Mouse (Mus musculus) lung, postnatal 0 days (tissue): ENCODE measurements around the gene Ubl4b. TPM values are rescaled to one million over a fixed set of nuclear protein-coding genes. Genes with fewer than 3 reads are reported as not detected.

Experiments used
- ATAC-seq: fragments of 200-750 bp; cut with Nextera tagmentation; 2 replicates; pipeline ENCODE4 v1.8.0; 2017; ENCODE audit warnings: moderate library complexity
- DNase-seq: peaks from one replicate; pipeline ENCODE4 v3.0.0-alpha.2; 2016; ENCODE audit warnings: low spot score
- H3K27ac ChIP-seq: fragments of 300-500 bp; sonication (generic); 2 replicates; pipeline ENCODE4 v1.5.1; 2014; ENCODE audit warnings: antibody characterized with exemption, mild to moderate bottlenecking, low read length, mixed read lengths
- H3K27me3 ChIP-seq: fragments of 300-500 bp; sonication (generic); replicated peaks from 2 replicates; pipeline ENCODE4 v1.6.1; 2014; ENCODE audit warnings: low read length, mixed read lengths; ENCODE audit not compliant: insufficient read depth
- H3K36me3 ChIP-seq: fragments of 300-500 bp; sonication (generic); 2 replicates; pipeline ENCODE4 v1.6.1; 2014; ENCODE audit warnings: low read length, mixed read lengths; ENCODE audit not compliant: insufficient read depth
- H3K4me1 ChIP-seq: fragments of 300-500 bp; sonication (generic); 2 replicates; pipeline ENCODE4 v1.6.1; 2014; ENCODE audit warnings: antibody characterized with exemption, low read depth, low read length, mixed read lengths; ENCODE audit not compliant: insufficient read depth
- H3K4me2 ChIP-seq: fragments of 300-500 bp; sonication (generic); replicated peaks from 2 replicates; pipeline ENCODE4 v1.6.1; 2014; ENCODE audit warnings: low read depth, mild to moderate bottlenecking, low read length, moderate library complexity, mixed read lengths
- H3K4me3 ChIP-seq: fragments of 300-500 bp; sonication (generic); 2 replicates; pipeline ENCODE4 v1.5.1; 2014; ENCODE audit warnings: low read depth, low read length
- H3K9ac ChIP-seq: fragments of 300-500 bp; sonication (generic); replicated peaks from 2 replicates; pipeline ENCODE4 v1.6.1; 2014; ENCODE audit warnings: low read depth, mild to moderate bottlenecking
- H3K9me3 ChIP-seq: fragments of 300-500 bp; sonication (generic); 2 replicates; pipeline ENCODE4 v1.6.1; 2016; ENCODE audit warnings: low read length, mixed read lengths
- CTCF ChIP-seq: IDR thresholded peaks from 2 replicates; pipeline ENCODE4 v1.5.1; 2016; ENCODE audit warnings: antibody characterized with exemption, mild to moderate bottlenecking
- EP300 ChIP-seq: IDR thresholded peaks from 2 replicates; pipeline ENCODE4 v1.6.1; 2016; ENCODE audit warnings: antibody characterized with exemption, mild to moderate bottlenecking, control low read depth
- WGBS: fragments of 180-500 bp; shearing (Covaris S2); extraction: QIAGEN DNeasy Blood & Tissue Kit; methylation state at CpG from one replicate; pipeline ENCODE4 v1.1.7; 2014; 5-methylcytosine and 5-hydroxymethylcytosine counted together
- polyA plus RNA-seq: library from polyadenylated mRNA; unstranded; fragments of >200 nt; fragmentation: Nextera tagmentation; extraction: Ambion mirVana; gene quantifications from 2 replicates; pipeline ENCODE4 v1.2.1, GENCODE M21; 2015

The Ubl4b gene
- polyA plus RNA-seq, 1 experiment from 2014 or later = not detected

GRCm38 (mm10) chr3:107576807-107577206 is 21.9 kb upstream of the Ubl4b start:
- Histone ChIP-seq H3K4me2 (no peak overlapping the region), H3K9ac (no peak overlapping the region), H3K4me1 (no peaks in the 10 kb centered on the region), H3K4me3 (no peak overlapping the region), H3K9me3 (no peaks in the 10 kb centered on the region), H3K27ac (no peak overlapping the region), H3K36me3 (no peaks in the 10 kb centered on the region), H3K27me3 (peaks cover 20% of the 10 kb centered on the region)
- ATAC-seq (no peak), DNase-seq (no peak)
- TF ChIP-seq CTCF (no peak), EP300 (no peak)
- 64% methylated on average over 3 of the region's 3 CpGs for whole genome bisulfite sequencing

- 47% methylated on average over 2 of the region's 2 CpGs for WGBS
- Histone ChIP-seq H3K9ac (no peak overlapping the region), H3K4me1 (no peaks in the 10 kb centered on the region), H3K4me3 (no peak overlapping the region), H3K27me3 (no peaks in the 10 kb centered on the region), H3K9me3 (no peaks in the 10 kb centered on the region), H3K4me2 (no peak overlapping the region), H3K36me3 (no peaks in the 10 kb centered on the region), H3K27ac (no peak overlapping the region)
- ATAC-seq (no peak), DNase-seq (no peak)
- TF ChIP-seq EP300 (no peak), CTCF (peak; percentile 58)
These were observed 16.3 kb upstream of the Ubl4b start for GRCm38 (mm10) chr3:107571205-107571604.

- no peak for DNase-seq
- no peaks in the 10 kb centered on the region for H3K9me3 ChIP-seq
- no peak overlapping the region for H3K27ac ChIP-seq
- H3K4me3 ChIP-seq = no peak overlapping the region
- no peaks in the 10 kb centered on the region for H3K4me1 ChIP-seq
- no peaks in the 10 kb centered on the region for H3K36me3 ChIP-seq
- WGBS = 58% methylated on average over 4 of the region's 4 CpGs
- no peaks in the 10 kb centered on the region for H3K27me3 ChIP-seq
- TF ChIP-seq EP300 (no peak), CTCF (no peak)
- H3K9ac ChIP-seq = no peak overlapping the region
- no peak for ATAC-seq
- H3K4me2 ChIP-seq = no peak overlapping the region
These were observed 13.8 kb upstream of the Ubl4b start for GRCm38 (mm10) chr3:107568721-107569120.

- no peak overlapping the region for H3K4me3 ChIP-seq
- TF ChIP-seq CTCF (no peak), EP300 (no peak)
- no peaks in the 10 kb centered on the region for H3K36me3 ChIP-seq
- no peak overlapping the region for H3K9ac ChIP-seq
- no peaks in the 10 kb centered on the region for H3K9me3 ChIP-seq
- DNase-seq (no peak), ATAC-seq (no peak)
- H3K27me3 ChIP-seq = no peaks in the 10 kb centered on the region
- WGBS = 69% methylated on average over 7 of the region's 7 CpGs
- H3K4me2 ChIP-seq = no peak overlapping the region
- H3K4me1 ChIP-seq = no peaks in the 10 kb centered on the region
- H3K27ac ChIP-seq = no peak overlapping the region
These were observed 12.9 kb upstream of the Ubl4b start for GRCm38 (mm10) chr3:107567766-107568165.

DNA sequence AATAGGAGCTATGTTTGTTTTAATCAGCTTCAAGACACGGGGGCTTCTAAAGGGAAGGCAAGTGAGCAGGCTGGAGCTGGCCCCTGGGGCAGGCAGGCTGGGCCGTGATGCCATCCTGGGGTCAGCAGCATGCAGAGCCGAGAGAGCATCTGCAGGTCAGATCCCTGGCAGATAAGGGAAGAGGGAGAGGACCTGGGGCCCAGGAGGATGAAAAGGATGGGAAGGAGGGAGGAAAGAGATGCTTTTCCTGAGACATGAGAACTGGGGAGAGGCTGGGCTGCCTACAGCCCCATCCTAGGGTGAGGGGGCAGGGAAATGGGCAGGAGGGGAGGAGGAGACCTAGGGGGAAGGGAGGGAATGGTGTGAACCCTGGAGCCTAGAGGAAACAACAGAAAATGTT is 10.5 kb upstream of the Ubl4b start:
- Histone ChIP-seq H3K4me2 (no peak overlapping the region), H3K27ac (no peak overlapping the region)

GRCm38 (mm10) chr3:107563880-107564279 is 9.0 kb upstream of the Ubl4b start:
- ATAC-seq (peak; percentile 39), DNase-seq (no peak)
- H3K36me3 ChIP-seq = no peaks in the 10 kb centered on the region
- H3K4me1 ChIP-seq = no peaks in the 10 kb centered on the region
- H3K27ac ChIP-seq = no peak overlapping the region
- H3K9ac ChIP-seq = no peak overlapping the region
- no peak overlapping the region for H3K4me2 ChIP-seq
- no peaks in the 10 kb centered on the region for H3K27me3 ChIP-seq
- H3K4me3 ChIP-seq = no peak overlapping the region
- H3K9me3 ChIP-seq = no peaks in the 10 kb centered on the region
- WGBS = 36% methylated on average over 4 of the region's 4 CpGs
- TF ChIP-seq EP300 = no peak
- TF ChIP-seq CTCF = no peak

More for the DNA sequence above, 10.5 kb upstream of the Ubl4b start:
- Histone ChIP-seq H3K4me1 (no peaks in the 10 kb centered on the region), H3K36me3 (no peaks in the 10 kb centered on the region), H3K9me3 (no peaks in the 10 kb centered on the region), H3K9ac (no peak overlapping the region), H3K4me3 (no peak overlapping the region), H3K27me3 (no peaks in the 10 kb centered on the region)
- DNase-seq = no peak
- no peak for TF ChIP-seq CTCF
- no peak for TF ChIP-seq EP300
- 12% methylated on average over 3 of the region's 3 CpGs for WGBS
- no peak for ATAC-seq

DNA sequence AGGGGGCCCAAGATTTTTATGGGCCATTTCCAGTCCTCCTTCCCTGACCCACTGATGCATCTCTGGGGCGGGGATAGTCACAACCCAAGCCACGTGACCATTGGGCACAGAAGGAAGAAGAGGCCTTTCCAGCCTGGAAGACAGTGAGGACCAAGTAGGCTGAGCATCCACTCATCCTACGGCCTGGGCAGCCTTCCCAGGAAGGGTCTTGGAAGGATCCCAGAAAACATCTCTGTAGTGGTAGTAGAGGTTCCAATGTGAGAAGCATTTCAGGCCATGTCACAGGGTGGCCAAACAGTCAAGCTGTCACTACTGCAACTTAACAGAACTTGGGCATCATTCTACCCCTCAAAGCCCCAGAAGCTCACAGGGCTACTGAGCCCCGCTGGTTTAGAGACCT is 7.7 kb upstream of the Ubl4b start:
- 66% methylated on average over 3 of the region's 4 CpGs for WGBS

More for the DNA sequence above, 7.7 kb upstream of the Ubl4b start:
- Histone ChIP-seq H3K27ac (no peak overlapping the region), H3K4me3 (no peak overlapping the region), H3K9me3 (no peaks in the 10 kb centered on the region), H3K36me3 (no peaks in the 10 kb centered on the region), H3K4me2 (no peak overlapping the region), H3K27me3 (no peaks in the 10 kb centered on the region), H3K4me1 (no peaks in the 10 kb centered on the region), H3K9ac (no peak overlapping the region)
- ATAC-seq (no peak), DNase-seq (no peak)
- no peak for TF ChIP-seq EP300
